Mouse (Mus musculus): ENCODE measurements around the gene Relch. TPM values are rescaled to one million over a fixed set of nuclear protein-coding genes. Genes with fewer than 3 reads are reported as not detected.

Relch gene
- polyA plus RNA-seq, 1 experiment from 2014 or later: 25.8 TPM

DNA sequence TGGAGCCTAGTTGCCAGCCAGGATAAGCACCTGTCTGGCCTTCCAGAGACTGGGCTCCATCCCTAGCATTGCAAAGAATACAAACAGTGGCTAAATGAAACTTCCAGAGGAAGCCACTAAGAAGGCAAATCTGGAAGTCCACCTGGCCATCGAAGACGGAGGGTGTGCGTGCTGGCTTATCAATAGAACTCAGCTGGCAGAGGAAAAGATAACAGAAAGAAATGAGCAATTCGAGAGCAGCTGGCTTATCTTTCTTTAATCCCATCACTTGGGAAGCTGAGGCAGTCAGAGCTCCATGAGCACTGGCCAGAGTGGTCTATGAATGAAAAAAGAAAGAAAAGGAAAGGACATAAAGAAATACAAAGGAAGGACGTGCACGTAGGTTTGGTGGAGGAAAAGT lies 136.9 kb downstream of the Relch start:
- Histone ChIP-seq H3K4me3 (ENCODE audit: low read length) (no peak overlapping the region), H3K9me3 (ENCODE audit: control insufficient read depth, low read length) (no peaks in the 10 kb centered on the region), H3K27me3 (ENCODE audit: control insufficient read depth, insufficient read depth, low read length) (no peaks in the 10 kb centered on the region; the same call in 1 of the 2 replicates), H3K4me2 (replicated peaks; ENCODE audit: low read depth, low read length) (no peak overlapping the region), H3K27ac (ENCODE audit: low read depth, low read length) (no peak overlapping the region), H3K36me3 (ENCODE audit: control insufficient read depth, insufficient read depth, low read length) (no peaks in the 10 kb centered on the region), H3K9ac (ENCODE audit: low read depth, low read length) (no peak overlapping the region), H3K4me1 (ENCODE audit: control insufficient read depth, insufficient read depth, low read length) (0 out of 2 replicates have a peak, but pooled peaks cover 3% of the 10 kb centered on the region)
- 91% methylated on average over 6 of the region's 6 CpGs for WGBS
- no peak for ATAC-seq (ENCODE audit: low FRiP score, low TSS enrichment)

DNA sequence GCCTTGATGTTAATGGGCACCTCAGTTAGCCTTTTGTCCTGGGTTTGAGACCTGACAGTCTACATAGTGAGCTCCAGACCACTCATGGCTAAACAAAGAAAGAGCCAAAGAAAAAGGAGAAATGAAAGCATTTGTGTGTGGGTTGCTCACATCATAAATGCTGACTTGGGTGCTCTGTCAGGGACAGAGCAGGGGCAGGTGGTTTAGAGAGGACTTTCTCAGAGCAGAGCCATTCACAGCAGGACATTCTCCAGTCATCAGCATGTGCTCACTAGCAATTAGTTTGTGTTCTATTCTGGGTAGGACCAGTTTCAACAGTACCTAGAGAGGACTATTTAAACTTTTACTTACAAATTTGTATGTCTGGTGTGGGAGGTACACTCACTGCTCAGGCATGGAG lies 137.6 kb downstream of the Relch start:
- Histone ChIP-seq H3K36me3 (ENCODE audit: control insufficient read depth, insufficient read depth, low read length) (no peaks in the 10 kb centered on the region), H3K4me3 (ENCODE audit: low read length) (no peak overlapping the region), H3K4me1 (ENCODE audit: control insufficient read depth, insufficient read depth, low read length) (0 out of 2 replicates have a peak, but pooled peaks cover 3% of the 10 kb centered on the region), H3K27ac (ENCODE audit: low read depth, low read length) (no peak overlapping the region), H3K27me3 (ENCODE audit: control insufficient read depth, insufficient read depth, low read length) (no peaks in the 10 kb centered on the region; the same call in 1 of the 2 replicates), H3K9ac (ENCODE audit: low read depth, low read length) (no peak overlapping the region), H3K9me3 (ENCODE audit: control insufficient read depth, low read length) (no peaks in the 10 kb centered on the region), H3K4me2 (replicated peaks; ENCODE audit: low read depth, low read length) (no peak overlapping the region)
- ATAC-seq (ENCODE audit: low FRiP score, low TSS enrichment): no peak

DNA sequence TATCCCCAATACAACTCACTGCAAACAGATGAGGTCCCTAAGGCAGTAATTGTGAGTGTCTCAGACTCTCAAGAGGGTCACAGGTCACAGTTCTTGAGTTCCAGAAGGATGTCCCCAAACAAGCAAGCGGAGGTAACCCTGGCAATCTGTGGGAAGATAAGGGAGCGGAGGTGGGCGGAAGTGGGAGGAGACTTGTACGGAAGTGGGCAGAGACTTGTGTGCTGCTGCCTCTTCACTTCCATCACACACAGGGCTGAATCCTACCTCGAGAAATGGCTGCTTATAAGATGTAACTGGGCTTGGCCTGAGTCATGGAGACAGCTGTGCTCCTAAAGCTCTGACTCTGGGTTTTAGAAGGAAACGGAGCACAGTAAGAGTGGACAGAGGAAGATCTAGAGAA lies 139.3 kb downstream of the Relch start:
- 0 out of 2 replicates have a peak, but pooled peaks cover 3% of the 10 kb centered on the region for H3K4me1 ChIP-seq (ENCODE audit: control insufficient read depth, insufficient read depth, low read length)
- no peak for ATAC-seq (ENCODE audit: low FRiP score, low TSS enrichment)
- H3K9me3 ChIP-seq (ENCODE audit: control insufficient read depth, low read length): no peaks in the 10 kb centered on the region
- WGBS: 63% methylated on average over 6 of the region's 6 CpGs
- no peaks in the 10 kb centered on the region; the same call in 1 of the 2 replicates for H3K27me3 ChIP-seq (ENCODE audit: control insufficient read depth, insufficient read depth, low read length)
- H3K36me3 ChIP-seq (ENCODE audit: control insufficient read depth, insufficient read depth, low read length): no peaks in the 10 kb centered on the region
- no peak overlapping the region for H3K27ac ChIP-seq (ENCODE audit: low read depth, low read length)
- no peak overlapping the region for H3K9ac ChIP-seq (ENCODE audit: low read depth, low read length)
- H3K4me2 ChIP-seq (replicated peaks; ENCODE audit: low read depth, low read length): no peak overlapping the region
- no peak overlapping the region for H3K4me3 ChIP-seq (ENCODE audit: low read length)

DNA sequence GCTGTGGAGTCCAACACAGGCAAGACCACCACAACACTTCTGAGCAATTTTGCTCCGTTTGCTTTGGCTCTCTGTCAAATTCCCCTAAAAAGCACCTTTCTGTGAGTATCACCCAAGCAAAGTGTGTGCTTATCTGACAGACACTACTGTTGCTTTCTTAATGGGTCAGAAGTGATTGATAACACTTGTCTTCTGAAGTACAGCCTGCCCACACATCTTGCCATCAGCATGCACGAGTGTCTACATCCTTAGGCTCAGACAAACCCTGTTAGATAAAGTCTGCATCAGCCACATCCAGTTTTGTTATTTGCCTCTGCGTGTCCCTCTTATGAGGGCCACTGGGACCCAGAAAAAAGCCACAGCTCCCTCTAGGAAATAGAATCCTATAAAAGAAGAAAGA lies 140.6 kb downstream of the Relch start:
- H3K4me1 ChIP-seq (ENCODE audit: control insufficient read depth, insufficient read depth, low read length): 0 out of 2 replicates have a peak, but pooled peaks cover 3% of the 10 kb centered on the region
- H3K4me2 ChIP-seq (replicated peaks; ENCODE audit: low read depth, low read length): no peak overlapping the region
- no peaks in the 10 kb centered on the region for H3K36me3 ChIP-seq (ENCODE audit: control insufficient read depth, insufficient read depth, low read length)
- WGBS: 68% methylated on average over 3 of the region's 3 CpGs
- no peak overlapping the region for H3K9ac ChIP-seq (ENCODE audit: low read depth, low read length)
- no peaks in the 10 kb centered on the region for H3K27me3 ChIP-seq (ENCODE audit: control insufficient read depth, insufficient read depth, low read length)
- no peak overlapping the region for H3K4me3 ChIP-seq (ENCODE audit: low read length)
- no peaks in the 10 kb centered on the region for H3K9me3 ChIP-seq (ENCODE audit: control insufficient read depth, low read length)
- no peak for ATAC-seq (ENCODE audit: low FRiP score, low TSS enrichment)
- H3K27ac ChIP-seq (ENCODE audit: low read depth, low read length): no peak overlapping the region

Other genes with a start within 250 kb of the Relch start
- 13.5 and 22.6 TPM in 2 replicates for gene Pign, start 184 bp upstream of the Relch start, polyA plus RNA-seq (2014; fragmentation: Nextera tagmentation; extraction: Ambion mirVana)
- gene Tnfrsf11a, start 116.9 kb downstream of the Relch start, polyA plus RNA-seq (2014; fragmentation: Nextera tagmentation; extraction: Ambion mirVana): 0.88 and 1.4 TPM in 2 replicates

Data from kidney, embryonic 14.5 days (tissue).